Mouse (Mus musculus) bone marrow, adult 2 months (tissue): Measurements from ENCODE around the gene Pkp4. TPM values are rescaled to one million over a fixed set of nuclear protein-coding genes. Genes with fewer than 3 reads are reported as not detected.

ENCODE experiments used
- H3K27ac ChIP-seq: fragments of 200-500 bp; 2 replicates; pipeline ENCODE4 v1.5.1; 2012; ENCODE audit warnings: low read depth, mild to moderate bottlenecking, control low read depth, inconsistent platforms, low read length; ENCODE audit not compliant: control insufficient read depth, poor library complexity, insufficient read depth
- H3K4me1 ChIP-seq: fragments of 200-500 bp; 2 replicates; pipeline ENCODE4 v1.6.1; 2011; ENCODE audit warnings: low read length; ENCODE audit not compliant: control insufficient read depth, insufficient read depth
- H3K4me3 ChIP-seq: fragments of 200-500 bp; replicated peaks from 2 replicates; pipeline ENCODE3; 2011; ENCODE audit warnings: mild to moderate bottlenecking, low read depth, low read length, control low read depth; ENCODE audit not compliant: control insufficient read depth
- CTCF ChIP-seq: fragments of 200-500 bp; IDR thresholded peaks from 2 replicates; pipeline ENCODE4 v1.5.1; 2011; ENCODE audit warnings: low read length, control low read depth; ENCODE audit not compliant: control insufficient read depth, insufficient read depth
- POLR2A ChIP-seq: fragments of 200-500 bp; IDR thresholded peaks from 2 replicates; pipeline ENCODE4 v1.6.1; 2011; ENCODE audit warnings: low read depth, mild to moderate bottlenecking, control low read depth, low read length, borderline replicate concordance; ENCODE audit not compliant: control insufficient read depth
- WGBS: fragments of 180-500 bp; shearing (Covaris S2); methylation state at CpG from one replicate; pipeline ENCODE4 v1.1.7; 2018; 5-methylcytosine and 5-hydroxymethylcytosine counted together
- polyA plus RNA-seq: library from polyadenylated mRNA; stranded (reverse); fragments of >200 nt; gene quantifications from 2 replicates; pipeline ENCODE4 v1.2.4, GENCODE M21; 2011; ENCODE audit warnings: low replicate concordance; ENCODE audit not compliant: missing spikeins, insufficient read depth, insufficient read length

Pkp4 gene
- polyA plus RNA-seq, 1 experiment, result 14.8 TPM

- Histone ChIP-seq H3K4me1 (no peaks in the 10 kb centered on the region), H3K4me3 (no peak overlapping the region), H3K27ac (no peak overlapping the region)
- no peak for TF ChIP-seq CTCF
- no peak for TF ChIP-seq POLR2A
- 92% methylated on average over 5 of the region's 5 CpGs for WGBS
These were observed 29.1 kb downstream of the Pkp4 start for GRCm38 (mm10) chr2:59189661-59190185.

GRCm38 (mm10) chr2:59190186-59190585 is 29.5 kb downstream of the Pkp4 start:
- Histone ChIP-seq H3K4me1 (no peaks in the 10 kb centered on the region), H3K4me3 (no peak overlapping the region), H3K27ac (no peak overlapping the region)
- WGBS, result 88% methylated on average over 10 of the region's 10 CpGs
- TF ChIP-seq CTCF, result no peak
- TF ChIP-seq POLR2A, result no peak

- no peak for TF ChIP-seq CTCF
- TF ChIP-seq POLR2A, result no peak
- no peak overlapping the region for H3K4me3 ChIP-seq
- H3K4me1 ChIP-seq, result no peaks in the 10 kb centered on the region
- 85% methylated on average over 8 of the region's 8 CpGs for WGBS
- H3K27ac ChIP-seq, result no peak overlapping the region
These were observed 30.8 kb downstream of the Pkp4 start for GRCm38 (mm10) chr2:59191466-59191865.

- 77% methylated on average over 5 of the region's 5 CpGs for WGBS
- TF ChIP-seq POLR2A, result no peak
- no peak for TF ChIP-seq CTCF
- Histone ChIP-seq H3K27ac (no peak overlapping the region), H3K4me3 (no peak overlapping the region), H3K4me1 (no peaks in the 10 kb centered on the region)
These were observed 32.5 kb downstream of the Pkp4 start for GRCm38 (mm10) chr2:59193117-59193516.

GRCm38 (mm10) chr2:59197156-59197555 is 36.5 kb downstream of the Pkp4 start:
- TF ChIP-seq CTCF (no peak), POLR2A (no peak)
- Histone ChIP-seq H3K27ac (no peak overlapping the region), H3K4me3 (no peak overlapping the region), H3K4me1 (no peaks in the 10 kb centered on the region)
- 66% methylated on average over 4 of the region's 4 CpGs for WGBS

- Histone ChIP-seq H3K27ac (no peak overlapping the region), H3K4me3 (no peak overlapping the region), H3K4me1 (no peaks in the 10 kb centered on the region; the same call in 1 of the 2 replicates)
- no peak for TF ChIP-seq CTCF
- no peak for TF ChIP-seq POLR2A
- 91% methylated on average over 5 of the region's 5 CpGs for WGBS
These were observed 38.9 kb downstream of the Pkp4 start for GRCm38 (mm10) chr2:59199476-59199976.

- H3K4me1 ChIP-seq, result no peaks in the 10 kb centered on the region; the same call in 1 of the 2 replicates
- H3K27ac ChIP-seq, result no peak overlapping the region
- H3K4me3 ChIP-seq, result no peak overlapping the region
- TF ChIP-seq CTCF (no peak), POLR2A (no peak)
- 84% methylated on average over 3 of the region's 3 CpGs for WGBS
These were observed 39.9 kb downstream of the Pkp4 start for GRCm38 (mm10) chr2:59200511-59200910.

GRCm38 (mm10) chr2:59202930-59203329 is 42.3 kb downstream of the Pkp4 start:
- TF ChIP-seq CTCF, result no peak
- no peak for TF ChIP-seq POLR2A
- 64% methylated on average over 5 of the region's 5 CpGs for WGBS
- Histone ChIP-seq H3K4me3 (no peak overlapping the region), H3K4me1 (no peaks in the 10 kb centered on the region; the same call in 1 of the 2 replicates), H3K27ac (no peak overlapping the region)

GRCm38 (mm10) chr2:59203627-59204425 is 43.2 kb downstream of the Pkp4 start:
- no peak overlapping the region for H3K27ac ChIP-seq
- 68% methylated on average over 3 of the region's 3 CpGs for WGBS
- no peak overlapping the region for H3K4me3 ChIP-seq
- TF ChIP-seq CTCF (no peak), POLR2A (no peak)
- no peaks in the 10 kb centered on the region; the same call in 1 of the 2 replicates for H3K4me1 ChIP-seq
